Mouse (Mus musculus) heart, embryonic 16.5 days (tissue): ENCODE data around the gene Neto2. TPM values are rescaled to one million over a fixed set of nuclear protein-coding genes. Genes with fewer than 3 reads are reported as not detected.

Source experiments
- ATAC-seq: fragments of 200-750 bp; cut with Nextera tagmentation; replicated peaks from 2 replicates; pipeline ENCODE4 v1.8.0; 2017; ENCODE audit warnings: moderate number of reproducible peaks; ENCODE audit not compliant: insufficient read depth, low FRiP score; ENCODE audit errors: extremely low read depth
- H3K27ac ChIP-seq: fragments of 300-500 bp; sonication (generic); 2 replicates; pipeline ENCODE4 v1.5.1; 2014; ENCODE audit warnings: mild to moderate bottlenecking, low read length, control low read depth, moderate library complexity
- H3K27me3 ChIP-seq: fragments of 300-500 bp; sonication (generic); 2 replicates; pipeline ENCODE4 v1.6.1; 2014; ENCODE audit warnings: low read length, mixed read lengths; ENCODE audit not compliant: control insufficient read depth, insufficient read depth
- H3K36me3 ChIP-seq: fragments of 300-500 bp; sonication (generic); 2 replicates; pipeline ENCODE4 v1.6.1; 2014; ENCODE audit not compliant: control insufficient read depth, insufficient read depth
- H3K4me1 ChIP-seq: fragments of 300-500 bp; sonication (generic); 2 replicates; pipeline ENCODE4 v1.6.1; 2014; ENCODE audit warnings: low read length, mixed read lengths; ENCODE audit not compliant: control insufficient read depth, insufficient read depth
- H3K4me2 ChIP-seq: fragments of 300-500 bp; sonication (generic); 2 replicates; pipeline ENCODE4 v1.6.1; 2014; ENCODE audit warnings: low read depth, mild to moderate bottlenecking, control low read depth, low read length
- H3K4me3 ChIP-seq: fragments of 300-500 bp; sonication (generic); 2 replicates; pipeline ENCODE4 v1.5.1; 2014; ENCODE audit warnings: mild to moderate bottlenecking, control low read depth, low read length
- H3K9ac ChIP-seq: fragments of 300-500 bp; sonication (generic); 2 replicates; pipeline ENCODE4 v1.6.1; 2014; ENCODE audit warnings: low read length, control low read depth
- H3K9me3 ChIP-seq: fragments of 300-500 bp; sonication (generic); replicated peaks from 2 replicates; pipeline ENCODE4 v1.6.1; 2016; ENCODE audit warnings: low read length; ENCODE audit not compliant: control insufficient read depth
- WGBS: fragments of 180-500 bp; shearing (Covaris S2); extraction: QIAGEN DNeasy Blood & Tissue Kit; methylation state at CpG from one replicate; pipeline ENCODE4 v1.1.7; 2014; 5-methylcytosine and 5-hydroxymethylcytosine counted together
- polyA plus RNA-seq: library from polyadenylated mRNA; unstranded; fragments of >200 nt; fragmentation: Nextera tagmentation; extraction: Ambion mirVana; gene quantifications from 2 replicates; pipeline ENCODE4 v1.2.1, GENCODE M21; 2015

Neto2 gene
- polyA plus RNA-seq, 1 experiment from 2014 or later, result 3.5 TPM

DNA sequence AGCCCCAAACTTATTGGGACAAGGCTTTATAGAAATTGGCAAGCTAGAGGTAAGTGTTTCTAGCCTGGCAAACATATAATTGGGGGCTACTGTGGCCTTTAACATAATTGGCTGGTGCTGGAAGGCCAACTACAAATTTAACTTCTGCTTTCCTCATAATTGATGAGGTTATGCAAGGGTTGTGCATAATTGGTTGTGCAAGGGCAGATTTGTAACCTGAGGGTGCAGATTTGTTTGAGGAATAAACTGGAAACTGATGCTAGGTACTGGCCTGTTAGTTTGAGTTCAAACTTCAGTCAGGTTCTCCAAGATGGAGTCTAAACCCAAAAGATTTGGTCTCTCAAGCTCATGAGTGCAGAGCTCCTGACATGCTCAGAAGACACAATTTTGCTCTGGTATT lies 92.9 kb downstream of the Neto2 start:
- no peak for ATAC-seq
- no peaks in the 10 kb centered on the region for H3K4me1 ChIP-seq
- no peak overlapping the region for H3K9ac ChIP-seq
- no peak overlapping the region for H3K27ac ChIP-seq
- H3K36me3 ChIP-seq, result no peaks in the 10 kb centered on the region
- H3K27me3 ChIP-seq, result no peaks in the 10 kb centered on the region
- H3K9me3 ChIP-seq, result no peaks in the 10 kb centered on the region
- no peak overlapping the region for H3K4me3 ChIP-seq
- H3K4me2 ChIP-seq, result no peak overlapping the region

GRCm38 (mm10) chr8:85606974-85607373 lies 93.8 kb downstream of the Neto2 start:
- H3K4me1 ChIP-seq, result no peaks in the 10 kb centered on the region
- no peak overlapping the region for H3K9ac ChIP-seq
- H3K27ac ChIP-seq, result no peak overlapping the region
- no peaks in the 10 kb centered on the region for H3K36me3 ChIP-seq
- H3K9me3 ChIP-seq, result no peaks in the 10 kb centered on the region
- H3K4me2 ChIP-seq, result no peak overlapping the region
- ATAC-seq, result no peak
- WGBS, result 94% methylated on average over 1 of the region's 1 CpGs
- H3K4me3 ChIP-seq, result no peak overlapping the region
- no peaks in the 10 kb centered on the region for H3K27me3 ChIP-seq

GRCm38 (mm10) chr8:85606561-85606960 lies 94.2 kb downstream of the Neto2 start:
- Histone ChIP-seq H3K9me3 (no peaks in the 10 kb centered on the region), H3K4me3 (no peak overlapping the region), H3K9ac (no peak overlapping the region), H3K4me2 (no peak overlapping the region), H3K4me1 (no peaks in the 10 kb centered on the region), H3K36me3 (no peaks in the 10 kb centered on the region), H3K27me3 (no peaks in the 10 kb centered on the region), H3K27ac (no peak overlapping the region)
- ATAC-seq, result no peak
- whole genome bisulfite sequencing, result 81% methylated on average over 3 of the region's 3 CpGs

- 72% methylated on average over 4 of the region's 4 CpGs for WGBS
- H3K36me3 ChIP-seq, result no peaks in the 10 kb centered on the region
- no peak overlapping the region for H3K9ac ChIP-seq
- no peaks in the 10 kb centered on the region for H3K9me3 ChIP-seq
- H3K27ac ChIP-seq, result no peak overlapping the region
- no peak for ATAC-seq
- H3K4me2 ChIP-seq, result no peak overlapping the region
- H3K4me1 ChIP-seq, result no peaks in the 10 kb centered on the region
- no peak overlapping the region for H3K4me3 ChIP-seq
- no peaks in the 10 kb centered on the region for H3K27me3 ChIP-seq
These were observed 96.5 kb downstream of the Neto2 start for GRCm38 (mm10) chr8:85604201-85604600.

- H3K27ac ChIP-seq, result no peak overlapping the region
- H3K4me1 ChIP-seq, result no peaks in the 10 kb centered on the region
- no peak for ATAC-seq
- no peak overlapping the region for H3K9ac ChIP-seq
- H3K36me3 ChIP-seq, result no peaks in the 10 kb centered on the region
- H3K27me3 ChIP-seq, result no peaks in the 10 kb centered on the region
- H3K4me2 ChIP-seq, result no peak overlapping the region
- no peaks in the 10 kb centered on the region for H3K9me3 ChIP-seq
- 35% methylated on average over 8 of the region's 8 CpGs for WGBS
- no peak overlapping the region for H3K4me3 ChIP-seq
These were observed 97.4 kb downstream of the Neto2 start for GRCm38 (mm10) chr8:85603203-85603895.

DNA sequence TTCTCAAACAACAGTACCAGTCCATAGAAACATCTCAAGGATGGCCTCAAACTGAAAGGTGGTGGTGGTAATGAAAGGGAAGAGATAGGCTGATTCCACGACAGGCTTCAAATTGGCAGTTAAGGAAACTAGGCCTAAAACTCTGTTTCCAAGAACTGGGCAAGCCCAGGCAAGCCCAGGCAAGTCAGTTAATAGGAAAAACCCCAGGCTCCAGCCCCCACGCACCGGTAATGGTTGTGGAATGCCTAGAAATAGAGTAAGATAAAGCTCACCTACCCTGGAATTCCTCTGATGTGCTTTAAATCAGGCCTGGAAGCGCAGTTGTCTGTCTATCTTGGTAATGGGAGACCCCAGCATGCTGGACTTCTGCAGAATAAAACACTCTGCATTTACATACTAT lies 98.0 kb downstream of the Neto2 start:
- Histone ChIP-seq H3K9me3 (no peaks in the 10 kb centered on the region), H3K4me1 (no peaks in the 10 kb centered on the region), H3K27me3 (no peaks in the 10 kb centered on the region), H3K9ac (no peak overlapping the region), H3K4me2 (no peak overlapping the region), H3K36me3 (no peaks in the 10 kb centered on the region), H3K4me3 (no peak overlapping the region), H3K27ac (no peak overlapping the region)
- WGBS, result 60% methylated on average over 4 of the region's 4 CpGs
- no peak for ATAC-seq

GRCm38 (mm10) chr8:85601741-85602140 lies 99.0 kb downstream of the Neto2 start:
- Histone ChIP-seq H3K4me2 (no peak overlapping the region), H3K36me3 (no peaks in the 10 kb centered on the region), H3K9ac (no peak overlapping the region), H3K9me3 (no peaks in the 10 kb centered on the region), H3K27ac (no peak overlapping the region), H3K27me3 (no peaks in the 10 kb centered on the region), H3K4me1 (no peaks in the 10 kb centered on the region), H3K4me3 (no peak overlapping the region)
- WGBS, result 55% methylated on average over 8 of the region's 8 CpGs
- no peak for ATAC-seq

DNA sequence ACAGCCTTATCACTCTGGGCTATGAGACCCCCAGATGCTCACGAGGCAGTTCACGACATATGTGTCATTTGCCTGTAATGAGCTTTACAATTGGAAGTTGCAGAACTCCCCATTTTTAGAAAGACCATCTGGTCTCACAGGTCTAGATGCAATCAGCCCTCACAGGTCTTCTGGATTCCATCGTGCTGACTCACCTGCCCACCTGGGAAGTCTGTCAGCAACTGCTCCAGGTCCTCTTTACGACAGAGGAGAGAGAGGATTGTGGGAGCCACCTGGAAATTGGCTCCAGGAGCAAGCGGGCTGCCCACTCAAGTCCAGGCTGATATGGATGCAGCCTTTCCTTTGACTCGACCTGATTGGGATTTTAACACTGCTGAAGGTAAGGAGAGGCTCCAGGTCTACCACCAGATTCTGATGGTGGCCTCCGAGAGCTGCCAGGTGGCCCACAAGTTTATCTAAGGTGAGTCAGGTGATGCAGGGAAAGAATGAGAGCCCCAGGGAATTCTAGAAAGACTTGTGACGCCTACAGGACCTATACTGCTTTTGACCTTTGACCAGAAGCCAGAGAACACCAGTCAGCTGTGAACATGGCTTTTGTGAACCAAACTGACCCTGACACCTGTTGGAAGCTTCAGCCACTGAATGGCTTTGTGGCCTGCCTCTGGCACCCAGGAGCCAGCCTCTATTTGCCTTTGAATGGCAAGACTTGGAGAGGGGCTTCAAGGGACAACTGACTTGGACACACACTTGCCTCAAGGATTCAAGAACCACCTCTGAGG lies 103.1 kb downstream of the Neto2 start:
- H3K4me3 ChIP-seq, result no peak overlapping the region
- no peak overlapping the region for H3K4me2 ChIP-seq
- H3K9me3 ChIP-seq, result no peaks in the 10 kb centered on the region
- WGBS, result 57% methylated on average over 8 of the region's 8 CpGs
- no peak overlapping the region for H3K27ac ChIP-seq
- peaks cover 3% of the 10 kb centered on the region; the same call in 1 of the 2 replicates for H3K4me1 ChIP-seq
- no peak overlapping the region for H3K9ac ChIP-seq
- H3K36me3 ChIP-seq, result no peaks in the 10 kb centered on the region
- no peaks in the 10 kb centered on the region for H3K27me3 ChIP-seq
- no peak for ATAC-seq

GRCm38 (mm10) chr8:85595391-85595790 lies 105.3 kb downstream of the Neto2 start:
- H3K36me3 ChIP-seq, result no peaks in the 10 kb centered on the region
- no peak for ATAC-seq
- H3K4me2 ChIP-seq, result peak overlapping the region; percentile 34; the same call in 1 of the 2 replicates
- H3K4me1 ChIP-seq, result peaks cover 5% of the 10 kb centered on the region
- no peak overlapping the region for H3K4me3 ChIP-seq
- H3K9me3 ChIP-seq, result no peaks in the 10 kb centered on the region
- WGBS, result 26% methylated on average over 6 of the region's 6 CpGs
- no peak overlapping the region for H3K9ac ChIP-seq
- H3K27me3 ChIP-seq, result no peaks in the 10 kb centered on the region
- H3K27ac ChIP-seq, result no peak overlapping the region
